Mouse (Mus musculus) forebrain, postnatal 0 days (tissue): ENCODE measurements around the gene Cyfip2. TPM values are rescaled to one million over a fixed set of nuclear protein-coding genes. Genes with fewer than 3 reads are reported as not detected.
A peak's percentile ranks its signal among the peaks of the same experiment; 100 is the strongest.

Source experiments
- ATAC-seq: fragments of 200-750 bp; cut with Nextera tagmentation; 2 replicates; pipeline ENCODE4 v1.8.0; 2017; ENCODE audit warnings: mild to moderate bottlenecking, moderate library complexity
- DNase-seq: peaks from one replicate; pipeline ENCODE4 v3.0.0-alpha.2; 2015
- H3K27ac ChIP-seq: fragments of 300-500 bp; sonication (generic); 2 replicates; pipeline ENCODE4 v1.5.1; 2014; ENCODE audit warnings: low read depth, mild to moderate bottlenecking, antibody characterized with exemption, low read length, moderate library complexity, mixed read lengths
- H3K27me3 ChIP-seq: fragments of 300-500 bp; sonication (generic); 2 replicates; pipeline ENCODE4 v1.6.1; 2014; ENCODE audit warnings: mild to moderate bottlenecking, low read length, mixed read lengths; ENCODE audit not compliant: insufficient read depth
- H3K36me3 ChIP-seq: fragments of 300-500 bp; sonication (generic); 2 replicates; pipeline ENCODE4 v1.6.1; 2014; ENCODE audit warnings: mild to moderate bottlenecking, moderate library complexity; ENCODE audit not compliant: insufficient read depth
- H3K4me1 ChIP-seq: fragments of 300-500 bp; sonication (generic); 2 replicates; pipeline ENCODE4 v1.6.1; 2014; ENCODE audit warnings: antibody characterized with exemption; ENCODE audit not compliant: insufficient read depth
- H3K4me2 ChIP-seq: fragments of 300-500 bp; sonication (generic); 2 replicates; pipeline ENCODE4 v1.6.1; 2014; ENCODE audit warnings: low read depth, mild to moderate bottlenecking, moderate library complexity
- H3K4me3 ChIP-seq: fragments of 300-500 bp; sonication (generic); 2 replicates; pipeline ENCODE4 v1.5.1; 2014; ENCODE audit warnings: low read depth, low read length, mixed read lengths
- H3K9ac ChIP-seq: fragments of 300-500 bp; sonication (generic); 2 replicates; pipeline ENCODE4 v1.6.1; 2014; ENCODE audit warnings: mild to moderate bottlenecking
- H3K9me3 ChIP-seq: fragments of 300-500 bp; sonication (generic); 2 replicates; pipeline ENCODE4 v1.6.1; 2016; ENCODE audit warnings: low read length
- CTCF ChIP-seq: sonication (generic); IDR thresholded peaks from 2 replicates; pipeline ENCODE4 v1.5.1; 2016; ENCODE audit warnings: antibody characterized with exemption, control low read depth, low read depth
- WGBS: fragments of 180-500 bp; shearing (Covaris S2); extraction: QIAGEN DNeasy Blood & Tissue Kit; methylation state at CpG from one replicate; pipeline ENCODE4 v1.1.7; 2014; 5-methylcytosine and 5-hydroxymethylcytosine counted together
- polyA plus RNA-seq: library from polyadenylated mRNA; unstranded; fragments of >200 nt; fragmentation: Nextera tagmentation; extraction: Ambion mirVana; gene quantifications from 2 replicates; pipeline ENCODE4 v1.2.1, GENCODE M21; 2015
- total RNA-seq: library from RNA; depleted of rRNA; stranded (reverse); fragments of >200 nt; gene quantifications from 2 replicates; pipeline ENCODE4 v1.2.3, GENCODE M21; 2014

Gene Cyfip2
- total and polyA plus RNA-seq, 2 experiments from 2014 or later, result 75.8 to 114 TPM

- no peak for DNase-seq
- no peak for TF ChIP-seq CTCF
- WGBS, result 97% methylated on average over 7 of the region's 7 CpGs
- no peak overlapping the region for H3K4me3 ChIP-seq
- H3K4me1 ChIP-seq, result no peaks in the 10 kb centered on the region
- H3K27me3 ChIP-seq, result no peaks in the 10 kb centered on the region
- no peak overlapping the region for H3K4me2 ChIP-seq
- ATAC-seq, result no peak
- no peak overlapping the region for H3K9ac ChIP-seq
- H3K36me3 ChIP-seq, result peaks cover 71% of the 10 kb centered on the region
- no peak overlapping the region for H3K27ac ChIP-seq
- no peaks in the 10 kb centered on the region for H3K9me3 ChIP-seq
Measured at GRCm38 (mm10) chr11:46241150-46241673, 71.4 kb downstream of the Cyfip2 start.

GRCm38 (mm10) chr11:46236976-46237375, 75.7 kb downstream of the Cyfip2 start:
- peak; percentile 51 for TF ChIP-seq CTCF
- peaks cover 70% of the 10 kb centered on the region for H3K36me3 ChIP-seq

GRCm38 (mm10) chr11:46235334-46235733, 77.3 kb downstream of the Cyfip2 start, which contains the start of gene Fndc9:
Gene Fndc9, plus strand, starts transcription at chr11:46235531.
- Histone ChIP-seq H3K9me3 (no peaks in the 10 kb centered on the region), H3K4me3 (0 out of 2 replicates have a peak within 1 kb of the TSS, but pooled peaks have one; percentile 5), H3K27ac (peak within 1 kb of the TSS; percentile 83), H3K27me3 (no peaks in the 10 kb centered on the region), H3K4me1 (peaks cover 9% of the 10 kb centered on the region), H3K9ac (peak within 1 kb of the TSS; percentile 23; the same call in 1 of the 2 replicates), H3K4me2 (peak within 1 kb of the TSS; percentile 16; the same call in 1 of the 2 replicates), H3K36me3 (peaks cover 63% of the 10 kb centered on the region)
- peak; percentile 18; the same call in 1 of the 2 replicates for TF ChIP-seq CTCF
- WGBS, result 14% methylated on average over 11 of the region's 11 CpGs
- ATAC-seq (peak; percentile 89), DNase-seq (peak; percentile 85)

More at GRCm38 (mm10) chr11:46236976-46237375, 75.7 kb downstream of the Cyfip2 start:
- H3K4me2 ChIP-seq, result no peak overlapping the region
- no peak overlapping the region for H3K4me3 ChIP-seq
- H3K4me1 ChIP-seq, result peaks cover 9% of the 10 kb centered on the region
- ATAC-seq (no peak), DNase-seq (peak; percentile 62)
- H3K27me3 ChIP-seq, result no peaks in the 10 kb centered on the region
- no peaks in the 10 kb centered on the region for H3K9me3 ChIP-seq
- WGBS, result 38% methylated on average over 4 of the region's 4 CpGs
- H3K27ac ChIP-seq, result no peak overlapping the region
- no peak overlapping the region for H3K9ac ChIP-seq

- H3K27me3 ChIP-seq, result no peaks in the 10 kb centered on the region
- no peak for TF ChIP-seq CTCF
- DNase-seq (peak; percentile 77), ATAC-seq (peak; percentile 68)
- no peak overlapping the region for H3K4me2 ChIP-seq
- peaks cover 9% of the 10 kb centered on the region for H3K4me1 ChIP-seq
- no peaks in the 10 kb centered on the region for H3K9me3 ChIP-seq
- 61% methylated on average over 4 of the region's 4 CpGs for WGBS
- peak overlapping the region; percentile 83 for H3K27ac ChIP-seq
- H3K36me3 ChIP-seq, result peaks cover 62% of the 10 kb centered on the region
- no peak overlapping the region for H3K4me3 ChIP-seq
- no peak overlapping the region for H3K9ac ChIP-seq
Measured at GRCm38 (mm10) chr11:46233966-46234365, 78.7 kb downstream of the Cyfip2 start.

GRCm38 (mm10) chr11:46232803-46233202, 79.9 kb downstream of the Cyfip2 start:
- no peak overlapping the region for H3K27ac ChIP-seq
- H3K4me1 ChIP-seq, result peaks cover 9% of the 10 kb centered on the region
- no peak for DNase-seq
- no peaks in the 10 kb centered on the region for H3K9me3 ChIP-seq
- H3K27me3 ChIP-seq, result no peaks in the 10 kb centered on the region
- no peak overlapping the region for H3K4me3 ChIP-seq
- no peak overlapping the region for H3K4me2 ChIP-seq
- 87% methylated on average over 4 of the region's 4 CpGs for WGBS
- no peak overlapping the region for H3K9ac ChIP-seq
- ATAC-seq, result no peak
- TF ChIP-seq CTCF, result no peak
- peaks cover 57% of the 10 kb centered on the region for H3K36me3 ChIP-seq

- Histone ChIP-seq H3K27ac (no peak overlapping the region), H3K36me3 (peaks cover 54% of the 10 kb centered on the region), H3K4me3 (no peak overlapping the region), H3K9ac (no peak overlapping the region), H3K9me3 (no peaks in the 10 kb centered on the region), H3K27me3 (no peaks in the 10 kb centered on the region), H3K4me2 (no peak overlapping the region), H3K4me1 (peaks cover 7% of the 10 kb centered on the region)
- WGBS, result 68% methylated on average over 6 of the region's 6 CpGs
- ATAC-seq (no peak), DNase-seq (no peak)
- no peak for TF ChIP-seq CTCF
Measured at GRCm38 (mm10) chr11:46230184-46230583, 82.5 kb downstream of the Cyfip2 start.

GRCm38 (mm10) chr11:46225345-46225744, 87.3 kb downstream of the Cyfip2 start:
- H3K36me3 ChIP-seq, result peaks cover 67% of the 10 kb centered on the region
- no peaks in the 10 kb centered on the region for H3K9me3 ChIP-seq
- H3K9ac ChIP-seq, result no peak overlapping the region
- no peak overlapping the region for H3K4me3 ChIP-seq
- WGBS, result 88% methylated on average over 5 of the region's 5 CpGs
- ATAC-seq (no peak), DNase-seq (no peak)
- no peak overlapping the region for H3K27ac ChIP-seq
- no peak for TF ChIP-seq CTCF
- no peaks in the 10 kb centered on the region for H3K27me3 ChIP-seq
- H3K4me1 ChIP-seq, result no peaks in the 10 kb centered on the region
- H3K4me2 ChIP-seq, result no peak overlapping the region
